Mouse (Mus musculus) neural tube, embryonic 12.5 days (tissue): Measurements from ENCODE around the gene Dnm1. TPM values are rescaled to one million over a fixed set of nuclear protein-coding genes. Genes with fewer than 3 reads are reported as not detected.
"Not testable (repeated sequence)": the region's sequence is repeated elsewhere in the genome, so short reads cannot be mapped to it uniquely, and the experiment has no call there.

Experiments
- ATAC-seq: fragments of 200-750 bp; cut with Nextera tagmentation; 2 replicates; pipeline ENCODE4 v1.8.0; 2017; ENCODE audit warnings: low read depth, mild to moderate bottlenecking, moderate TSS enrichment, moderate library complexity; ENCODE audit not compliant: low FRiP score
- H3K27ac ChIP-seq: fragments of 300-500 bp; sonication (generic); 2 replicates; pipeline ENCODE4 v1.5.1; 2016
- H3K27me3 ChIP-seq: fragments of 300-500 bp; sonication (generic); replicated peaks from 2 replicates; pipeline ENCODE4 v1.6.1; 2016; ENCODE audit warnings: mild to moderate bottlenecking
- H3K36me3 ChIP-seq: fragments of 300-500 bp; sonication (generic); 2 replicates; pipeline ENCODE4 v1.6.1; 2016; ENCODE audit warnings: mild to moderate bottlenecking
- H3K4me1 ChIP-seq: fragments of 300-500 bp; sonication (generic); 2 replicates; pipeline ENCODE4 v1.6.1; 2016
- H3K4me2 ChIP-seq: fragments of 300-500 bp; sonication (generic); replicated peaks from 2 replicates; pipeline ENCODE4 v1.6.1; 2016; ENCODE audit warnings: mild to moderate bottlenecking
- H3K4me3 ChIP-seq: fragments of 300-500 bp; sonication (generic); 2 replicates; pipeline ENCODE4 v1.5.1; 2016
- H3K9ac ChIP-seq: fragments of 300-500 bp; sonication (generic); 2 replicates; pipeline ENCODE4 v1.6.1; 2016; ENCODE audit warnings: mild to moderate bottlenecking
- H3K9me3 ChIP-seq: fragments of 300-500 bp; sonication (generic); 2 replicates; pipeline ENCODE4 v1.6.1; 2016; ENCODE audit warnings: mild to moderate bottlenecking
- whole genome bisulfite sequencing: fragments of 180-500 bp; shearing (Covaris S2); methylation state at CpG from one replicate; pipeline ENCODE4 v1.1.7; 2016; 5-methylcytosine and 5-hydroxymethylcytosine counted together
- polyA plus RNA-seq: library from polyadenylated mRNA; unstranded; fragments of >200 nt; fragmentation: Nextera tagmentation; extraction: Ambion mirVana; gene quantifications from 2 replicates; pipeline ENCODE4 v1.2.1, GENCODE M21; 2016

Gene Dnm1
- polyA plus RNA-seq, 1 experiment from 2014 or later: 41.1 TPM

- no peak for ATAC-seq
- Histone ChIP-seq H3K9ac (no peak overlapping the region), H3K27me3 (no peaks in the 10 kb centered on the region), H3K4me3 (no peak overlapping the region), H3K9me3 (no peaks in the 10 kb centered on the region), H3K27ac (no peak overlapping the region), H3K4me2 (no peak overlapping the region), H3K4me1 (no peaks in the 10 kb centered on the region; the same call in 1 of the 2 replicates), H3K36me3 (peaks cover 79% of the 10 kb centered on the region)
- 93% methylated on average over 5 of the region's 5 CpGs for whole genome bisulfite sequencing
Observed at GRCm38 (mm10) chr2:32305668-32306067, 47.5 kb downstream of the Dnm1 start.

DNA sequence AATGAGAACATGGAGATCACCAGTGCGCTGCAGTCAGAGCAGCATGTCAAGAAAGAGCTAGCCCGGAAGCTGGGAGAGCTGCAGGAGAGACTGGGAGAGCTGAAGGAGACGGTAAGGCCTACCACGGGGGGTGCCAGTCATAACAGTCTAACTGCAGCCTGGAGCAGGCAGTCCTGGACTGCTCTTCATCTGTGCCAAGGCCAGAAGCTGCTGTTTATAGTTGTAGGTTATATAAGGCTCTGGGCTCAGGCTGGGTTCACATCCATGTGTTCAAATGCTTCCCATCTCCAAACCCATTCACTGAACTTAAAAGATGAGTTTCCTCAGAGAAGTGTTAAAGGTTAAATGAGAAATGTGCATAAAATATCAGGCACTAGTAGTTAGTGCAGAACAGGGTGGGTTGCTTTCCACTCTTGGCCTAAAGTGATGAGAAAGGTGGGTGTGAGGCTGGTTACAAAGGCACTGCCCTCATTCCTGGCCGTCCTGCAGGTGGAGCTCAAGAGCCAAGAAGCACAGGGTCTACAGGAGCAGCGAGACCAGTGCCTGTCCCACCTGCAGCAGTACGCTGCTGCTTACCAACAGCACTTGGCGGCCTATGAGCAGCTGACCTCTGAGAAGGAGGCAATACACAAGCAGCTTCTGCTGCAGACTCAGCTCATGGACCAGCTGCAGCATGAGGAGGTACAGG lies 48.8 kb downstream of the Dnm1 start:
- 58% methylated on average over 8 of the region's 8 CpGs for WGBS
- no peak for ATAC-seq

GRCm38 (mm10) chr2:32302952-32303351 lies 50.2 kb downstream of the Dnm1 start:
- H3K4me1 ChIP-seq: no peaks in the 10 kb centered on the region
- H3K27me3 ChIP-seq: no peaks in the 10 kb centered on the region
- no peak overlapping the region for H3K27ac ChIP-seq
- H3K9me3 ChIP-seq: no peaks in the 10 kb centered on the region
- WGBS: 89% methylated on average over 10 of the region's 10 CpGs
- H3K4me2 ChIP-seq: no peak overlapping the region
- H3K36me3 ChIP-seq: peaks cover 81% of the 10 kb centered on the region
- no peak overlapping the region for H3K4me3 ChIP-seq
- ATAC-seq: no peak
- no peak overlapping the region for H3K9ac ChIP-seq

More for the DNA sequence above, 48.8 kb downstream of the Dnm1 start:
- Histone ChIP-seq H3K9ac (no peak overlapping the region), H3K9me3 (no peaks in the 10 kb centered on the region), H3K36me3 (peaks cover 78% of the 10 kb centered on the region), H3K4me1 (no peaks in the 10 kb centered on the region), H3K4me3 (no peak overlapping the region), H3K4me2 (no peak overlapping the region), H3K27ac (no peak overlapping the region), H3K27me3 (no peaks in the 10 kb centered on the region)

DNA sequence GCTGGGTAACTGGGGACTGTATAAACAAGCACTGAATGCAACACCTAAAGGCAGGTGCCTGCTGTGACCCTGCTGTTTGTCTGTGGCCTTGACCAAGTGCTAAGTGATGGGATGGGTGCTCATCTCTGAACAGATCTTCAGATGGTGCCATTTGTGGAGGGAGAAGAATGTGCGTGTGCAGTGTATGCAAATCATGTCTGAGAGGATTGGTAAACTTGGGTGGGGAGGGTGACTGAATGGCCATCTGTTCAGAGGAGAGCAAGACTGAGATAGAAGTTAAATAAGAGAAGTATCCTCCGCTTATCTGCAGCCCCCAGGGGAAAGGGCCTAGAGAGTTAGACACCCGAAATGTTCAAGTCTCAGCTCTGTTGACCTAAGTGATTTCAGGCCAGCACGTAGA lies 53.7 kb downstream of the Dnm1 start:
- Histone ChIP-seq H3K27me3 (no peaks in the 10 kb centered on the region), H3K4me1 (no peaks in the 10 kb centered on the region), H3K36me3 (peaks cover 75% of the 10 kb centered on the region), H3K9ac (no peak overlapping the region), H3K4me3 (no peak overlapping the region), H3K9me3 (no peaks in the 10 kb centered on the region), H3K4me2 (no peak overlapping the region), H3K27ac (no peak overlapping the region)
- WGBS: 88% methylated on average over 4 of the region's 4 CpGs
- ATAC-seq: no peak

GRCm38 (mm10) chr2:32295842-32296241 lies 57.3 kb downstream of the Dnm1 start:
- not testable (repeated sequence) for H3K4me3 ChIP-seq, H3K4me2 ChIP-seq, H3K27ac ChIP-seq, H3K9me3 ChIP-seq, H3K4me1 ChIP-seq, H3K27me3 ChIP-seq, H3K9ac ChIP-seq, ATAC-seq
- H3K36me3 ChIP-seq: peaks cover 65% of the 10 kb centered on the region
- WGBS: 91% methylated on average over 2 of the region's 2 CpGs

- no peaks in the 10 kb centered on the region for H3K4me1 ChIP-seq
- H3K9me3 ChIP-seq: no peaks in the 10 kb centered on the region
- no peaks in the 10 kb centered on the region for H3K27me3 ChIP-seq
- no peak overlapping the region for H3K27ac ChIP-seq
- peaks cover 64% of the 10 kb centered on the region for H3K36me3 ChIP-seq
- 88% methylated on average over 3 of the region's 3 CpGs for WGBS
- H3K4me2 ChIP-seq: no peak overlapping the region
- no peak overlapping the region for H3K4me3 ChIP-seq
- H3K9ac ChIP-seq: no peak overlapping the region
- ATAC-seq: no peak
Observed at GRCm38 (mm10) chr2:32295285-32295684, 57.9 kb downstream of the Dnm1 start.

DNA sequence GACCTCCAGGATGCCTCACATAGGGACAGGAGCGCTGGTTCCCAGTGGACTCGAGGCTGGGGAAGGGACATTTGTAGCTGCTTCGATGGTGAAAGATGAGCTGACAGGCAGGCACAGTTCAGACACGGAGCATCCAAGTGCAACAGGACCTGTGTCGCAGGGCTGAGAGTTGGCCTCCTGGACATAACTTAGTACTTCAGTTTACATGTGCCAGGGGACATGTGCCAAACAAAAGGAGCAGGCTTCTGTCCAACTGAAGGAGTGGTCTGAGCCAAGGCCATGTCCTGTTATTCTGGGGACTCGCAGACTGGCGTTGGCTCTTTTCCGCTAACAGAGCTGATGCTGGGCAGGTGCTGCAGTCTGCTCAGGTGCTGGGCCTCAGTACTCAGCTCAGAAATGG lies 58.8 kb downstream of the Dnm1 start:
- 84% methylated on average over 8 of the region's 8 CpGs for WGBS
- no peaks in the 10 kb centered on the region for H3K27me3 ChIP-seq
- H3K27ac ChIP-seq: no peak overlapping the region
- no peak overlapping the region for H3K9ac ChIP-seq
- no peak for ATAC-seq
- no peak overlapping the region for H3K4me3 ChIP-seq
- no peaks in the 10 kb centered on the region for H3K9me3 ChIP-seq
- peaks cover 2% of the 10 kb centered on the region for H3K4me1 ChIP-seq
- peaks cover 56% of the 10 kb centered on the region for H3K36me3 ChIP-seq
- no peak overlapping the region for H3K4me2 ChIP-seq

DNA sequence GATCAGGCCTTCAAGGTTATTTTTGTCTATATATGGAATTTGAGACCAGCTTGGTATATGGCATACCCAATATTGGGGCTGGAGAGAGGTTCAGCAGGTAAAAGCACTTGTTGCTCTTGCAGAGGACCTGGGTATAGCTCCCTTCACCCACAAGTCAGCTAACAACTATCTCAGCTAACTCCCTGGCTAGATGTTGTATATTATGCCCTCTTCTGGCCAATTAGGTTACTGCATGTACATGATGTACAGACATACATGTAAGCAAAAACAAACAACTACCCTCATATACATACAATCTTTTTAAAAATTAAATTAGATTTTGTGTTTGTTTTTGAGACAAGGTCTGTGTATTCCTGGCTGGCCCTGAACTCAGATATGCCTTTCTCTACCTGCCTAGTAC lies 63.6 kb downstream of the Dnm1 start:
- Histone ChIP-seq H3K27ac (no peak overlapping the region), H3K9me3 (no peaks in the 10 kb centered on the region), H3K27me3 (no peaks in the 10 kb centered on the region), H3K4me1 (peaks cover 17% of the 10 kb centered on the region), H3K4me3 (no peak overlapping the region), H3K9ac (no peak overlapping the region), H3K4me2 (peak overlapping the region; percentile 78; the same call in 1 of the 2 replicates), H3K36me3 (peaks cover 21% of the 10 kb centered on the region)
- ATAC-seq: no peak

- 3% methylated on average over 29 of the region's 29 CpGs for WGBS
- peaks cover 30% of the 10 kb centered on the region for H3K36me3 ChIP-seq
- peaks cover 17% of the 10 kb centered on the region for H3K4me1 ChIP-seq
- peak overlapping the region; percentile 93 for H3K4me3 ChIP-seq
- H3K9me3 ChIP-seq: no peaks in the 10 kb centered on the region
- no peak overlapping the region; the same call in 1 of the 2 replicates for H3K27ac ChIP-seq
- peak overlapping the region; percentile 78 for H3K4me2 ChIP-seq
- H3K27me3 ChIP-seq: no peaks in the 10 kb centered on the region
- H3K9ac ChIP-seq: peak overlapping the region; percentile 82
- peak; percentile 72 for ATAC-seq
Observed at GRCm38 (mm10) chr2:32288371-32288931, 64.7 kb downstream of the Dnm1 start.

DNA sequence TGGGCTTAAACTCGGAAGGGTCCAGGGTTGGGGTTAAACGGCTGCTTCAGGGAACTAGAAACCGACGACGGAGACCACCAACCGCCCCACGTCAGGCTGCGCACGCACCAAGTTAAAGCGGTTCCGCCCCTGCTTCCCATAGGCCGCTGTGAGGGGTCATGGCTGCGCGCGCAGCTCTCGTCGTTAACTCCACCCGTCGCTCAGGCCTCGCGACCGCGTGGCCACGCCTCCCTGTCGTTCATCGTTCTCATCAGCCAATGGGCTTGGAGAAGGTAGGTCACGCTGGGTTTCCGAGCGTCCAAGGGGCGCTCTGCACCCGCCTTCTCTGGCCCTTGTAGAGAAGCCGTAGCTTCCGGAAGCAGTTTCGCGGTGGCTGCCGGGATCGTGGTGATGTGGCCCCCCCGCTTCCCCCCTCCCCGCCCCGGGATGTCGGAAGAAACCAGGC lies 65.2 kb downstream of the Dnm1 start, which contains the start of gene Swi5:
Gene Swi5 (minus strand): TSS at position 153 of the 445 bp plus-strand sequence.
- Histone ChIP-seq H3K4me3 (peak within 1 kb of the TSS; percentile 93), H3K9me3 (no peaks in the 10 kb centered on the region), H3K27me3 (no peaks in the 10 kb centered on the region), H3K36me3 (peaks cover 28% of the 10 kb centered on the region), H3K4me2 (peak within 1 kb of the TSS; percentile 88), H3K4me1 (peaks cover 17% of the 10 kb centered on the region), H3K27ac (peak within 1 kb of the TSS; percentile 32), H3K9ac (peak within 1 kb of the TSS; percentile 95)
- WGBS: under 1% methylated on average over 40 of the region's 41 CpGs
- ATAC-seq: peak; percentile 98

DNA sequence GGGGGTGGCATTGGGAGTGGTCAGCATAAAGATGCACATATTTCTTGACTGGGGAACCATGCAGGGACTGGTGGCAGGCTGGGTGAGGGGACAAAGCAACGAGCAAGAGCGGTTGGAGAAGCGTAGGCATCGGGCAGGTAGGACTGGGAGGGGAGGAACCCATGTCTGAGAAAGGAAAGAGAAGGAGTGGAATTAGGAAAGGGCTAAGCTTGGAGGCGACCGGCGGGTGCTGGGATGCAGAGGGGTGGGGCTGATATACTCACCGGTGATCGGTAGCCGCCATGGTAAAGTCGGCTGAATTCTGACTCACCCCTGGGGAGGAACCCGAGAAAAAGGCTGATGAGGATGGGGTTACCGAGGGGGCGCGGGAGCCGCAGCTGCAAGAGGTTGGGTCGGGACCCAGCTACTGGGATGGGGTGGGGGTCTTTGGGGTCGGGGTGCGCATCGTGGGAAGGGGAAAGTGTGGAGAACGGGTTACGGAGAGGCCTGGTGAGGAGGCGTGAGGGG lies 65.8 kb downstream of the Dnm1 start, which contains the start of gene Golga2:
Gene Golga2 (plus strand): TSS at position 51 of the 507 bp plus-strand sequence.
- H3K27ac ChIP-seq: peak within 1 kb of the TSS; percentile 32; the same call in 1 of the 2 replicates

GRCm38 (mm10) chr2:32283986-32284385 lies 69.2 kb downstream of the Dnm1 start:
- H3K4me2 ChIP-seq: no peak overlapping the region
- H3K27ac ChIP-seq: no peak overlapping the region
- ATAC-seq: no peak
- 90% methylated on average over 3 of the region's 3 CpGs for WGBS
- no peaks in the 10 kb centered on the region for H3K27me3 ChIP-seq
- no peak overlapping the region for H3K9ac ChIP-seq
- peaks cover 11% of the 10 kb centered on the region for H3K4me1 ChIP-seq
- H3K4me3 ChIP-seq: no peak overlapping the region
- H3K9me3 ChIP-seq: no peaks in the 10 kb centered on the region
- H3K36me3 ChIP-seq: peaks cover 51% of the 10 kb centered on the region

More for the DNA sequence above, 65.8 kb downstream of the Dnm1 start, which contains the start of gene Golga2:
- 1% methylated on average over 23 of the region's 23 CpGs for WGBS
- Histone ChIP-seq H3K9ac (peak within 1 kb of the TSS; percentile 95), H3K9me3 (no peaks in the 10 kb centered on the region), H3K4me2 (peak within 1 kb of the TSS; percentile 88), H3K4me3 (peak within 1 kb of the TSS; percentile 93), H3K36me3 (peaks cover 28% of the 10 kb centered on the region), H3K27me3 (no peaks in the 10 kb centered on the region), H3K4me1 (peaks cover 17% of the 10 kb centered on the region)
- ATAC-seq: no peak
